ENCODE assay signal across 8 mouse cellular contexts in the genomic region with DNA sequence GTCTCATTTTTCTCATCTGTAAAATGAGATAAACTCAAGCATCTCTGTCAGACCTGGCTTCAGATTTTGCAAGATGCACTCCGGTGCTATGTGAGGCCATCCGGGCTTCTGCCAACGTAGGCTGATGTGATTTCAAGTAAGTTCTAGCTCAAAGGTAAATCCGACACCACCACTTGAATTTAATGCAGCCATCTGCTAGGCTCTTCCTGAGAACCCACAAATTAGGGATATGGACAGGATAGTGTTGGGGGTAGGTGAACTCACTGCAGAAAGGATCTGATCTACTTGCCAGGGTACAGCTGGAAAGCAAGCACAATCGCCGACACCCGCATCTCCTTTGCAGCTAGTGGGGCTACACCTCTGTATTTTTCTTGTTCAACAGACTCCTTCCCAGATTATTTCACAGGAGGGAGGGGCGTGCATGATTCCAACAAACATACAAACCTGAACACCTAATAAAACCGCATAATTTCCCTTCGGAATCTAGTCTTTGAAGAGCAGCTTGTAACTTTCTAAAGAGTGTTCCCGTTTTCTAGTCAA. TPM values are rescaled to one million over a fixed set of nuclear protein-coding genes. Genes with fewer than 3 reads are reported as not detected.
DNase-seq lines count a peak whose midpoint lies in the region; ATAC-seq and TF ChIP-seq lines count a peak whose summit lies in the region.

No protein-coding gene starts in this region.

- no peak for TF ChIP-seq CTCF in E14TG2a.4 (conservative IDR thresholded peaks at IDR 0.05; ENCODE audit: low read length)

- H3K9ac ChIP-seq in forebrain, embryonic 12.5 days = peak overlapping the region; percentile 92
- peak overlapping the region; percentile 90 for H3K9ac ChIP-seq in liver, embryonic 13.5 days

- peak overlapping the region; percentile 82 for H3K4me2 ChIP-seq in forebrain, embryonic 12.5 days
- peak overlapping the region; percentile 82 for H3K4me2 ChIP-seq in liver, embryonic 13.5 days

- peaks cover 29% of the 10 kb centered on the region for H3K36me3 ChIP-seq in E14TG2a.4 (ENCODE audit: insufficient read depth, low read length)
- H3K36me3 ChIP-seq in forebrain, embryonic 12.5 days (replicated peaks) = peaks cover 24% of the 10 kb centered on the region
- peaks cover 32% of the 10 kb centered on the region for H3K36me3 ChIP-seq in liver, embryonic 13.5 days

- 9% methylated on average over 11 of the region's 11 CpGs for WGBS in forebrain, embryonic 12.5 days
- WGBS in liver, embryonic 13.5 days (ENCODE audit: insufficient replicate concordance) = 4% methylated on average over 11 of the region's 11 CpGs

- intact Hi-C loops in heart, postnatal 14 days (cut with DNase I) = no loop called here

- H3K27ac ChIP-seq in forebrain, embryonic 12.5 days = peak overlapping the region; percentile 85; the same call in 1 of the 2 replicates
- H3K27ac ChIP-seq in liver, embryonic 13.5 days = no peak overlapping the region

- H3K27me3 ChIP-seq in E14TG2a.4 (ENCODE audit: insufficient read depth, low read length) = no peaks in the 10 kb centered on the region; the same call in 1 of the 2 replicates
- peaks cover 3% of the 10 kb centered on the region; the same call in 1 of the 2 replicates for H3K27me3 ChIP-seq in forebrain, embryonic 12.5 days
- H3K27me3 ChIP-seq in liver, embryonic 13.5 days = peaks cover 41% of the 10 kb centered on the region

- H3K4me3 ChIP-seq in E14TG2a.4 (replicated peaks; ENCODE audit: low read length) = peak overlapping the region; percentile 94
- peak overlapping the region; percentile 76 for H3K4me3 ChIP-seq in forebrain, embryonic 12.5 days (replicated peaks)
- peak overlapping the region; percentile 79 for H3K4me3 ChIP-seq in liver, embryonic 13.5 days (replicated peaks)

- ATAC-seq in forebrain, embryonic 12.5 days (ENCODE audit: low FRiP score) = peak; percentile 57
- peak; percentile 21; the same call in 1 of the 2 replicates for ATAC-seq in liver, embryonic 13.5 days (ENCODE audit: low read depth)

- H3K4me1 ChIP-seq in E14TG2a.4 (replicated peaks; ENCODE audit: low read depth, low read length) = peaks cover 46% of the 10 kb centered on the region
- H3K4me1 ChIP-seq in forebrain, embryonic 12.5 days = peaks cover 18% of the 10 kb centered on the region
- H3K4me1 ChIP-seq in liver, embryonic 13.5 days (replicated peaks) = peaks cover 31% of the 10 kb centered on the region

- peak; percentile 83 for DNase-seq in heart, adult 11 months
- no peak for DNase-seq in heart, postnatal 14 days
- no peak for DNase-seq in liver, embryonic 13.5 days
- no peak for DNase-seq in retina, embryonic 14.5 days (ENCODE audit: low spot score)
- DNase-seq in thymus, postnatal 36 days = no peak
- DNase-seq in kidney, postnatal 14 days = no peak

- no peaks in the 10 kb centered on the region for H3K9me3 ChIP-seq in E14TG2a.4 (ENCODE audit: low read length)
- no peaks in the 10 kb centered on the region for H3K9me3 ChIP-seq in forebrain, embryonic 12.5 days
- H3K9me3 ChIP-seq in liver, embryonic 13.5 days (replicated peaks) = no peaks in the 10 kb centered on the region

RNA-seq across cellular contexts. Expression of a gene that starts 0.5 kb away (rescaled TPM):
- total RNA-seq in heart, postnatal 14 days (2021) = 10 to 100 TPM; 43.7 to 46.1 TPM
- polyA plus RNA-seq in forebrain, embryonic 12.5 days (2016; fragmentation: Nextera tagmentation; extraction: Ambion mirVana) = 309 and 322 TPM in 2 replicates
- 199 and 216 TPM in 2 replicates for polyA plus RNA-seq in liver, embryonic 13.5 days (2015; fragmentation: Nextera tagmentation; extraction: Ambion mirVana)

RNA-seq across cellular contexts. Expression of a gene that starts 0.7 kb away (rescaled TPM):
- total RNA-seq in heart, postnatal 14 days (2021) = under 1 TPM; 0.14 to 0.24 TPM
- polyA plus RNA-seq in forebrain, embryonic 12.5 days (2016; fragmentation: Nextera tagmentation; extraction: Ambion mirVana) = 1.4 and 1.6 TPM in 2 replicates
- 0.23 and 0.27 TPM in 2 replicates for polyA plus RNA-seq in liver, embryonic 13.5 days (2015; fragmentation: Nextera tagmentation; extraction: Ambion mirVana)

RNA-seq across cellular contexts. Expression of a gene that starts 11.2 kb away (rescaled TPM):
- 10 to 100 TPM; 84.7 to 87.5 TPM for total RNA-seq in heart, postnatal 14 days (2021)
- polyA plus RNA-seq in forebrain, embryonic 12.5 days (2016; fragmentation: Nextera tagmentation; extraction: Ambion mirVana) = 38.3 and 39.7 TPM in 2 replicates
- polyA plus RNA-seq in liver, embryonic 13.5 days (2015; fragmentation: Nextera tagmentation; extraction: Ambion mirVana) = 3.4 and 4.9 TPM in 2 replicates

RNA-seq across cellular contexts. Expression of a gene that starts 48.6 kb away (rescaled TPM):
- total RNA-seq in heart, postnatal 14 days (2021) = not detected
- not detected in 2 replicates for polyA plus RNA-seq in forebrain, embryonic 12.5 days (2016; fragmentation: Nextera tagmentation; extraction: Ambion mirVana)
- 6.3 and 6.5 TPM in 2 replicates for polyA plus RNA-seq in liver, embryonic 13.5 days (2015; fragmentation: Nextera tagmentation; extraction: Ambion mirVana)

RNA-seq across cellular contexts. Expression of a gene that starts 56.3 kb away (rescaled TPM):
- total RNA-seq in heart, postnatal 14 days (2021) = not detected
- not detected in 2 replicates for polyA plus RNA-seq in forebrain, embryonic 12.5 days (2016; fragmentation: Nextera tagmentation; extraction: Ambion mirVana)
- 59.8 and 60.0 TPM in 2 replicates for polyA plus RNA-seq in liver, embryonic 13.5 days (2015; fragmentation: Nextera tagmentation; extraction: Ambion mirVana)
